Mouse (Mus musculus) stomach, embryonic 14.5 days (tissue): Measurements from ENCODE around the gene Grin2c. TPM values are rescaled to one million over a fixed set of nuclear protein-coding genes. Genes with fewer than 3 reads are reported as not detected.

Source experiments
- ATAC-seq: fragments of 200-750 bp; cut with Nextera tagmentation; 2 replicates; pipeline ENCODE4 v1.8.0; 2017; ENCODE audit warnings: low read depth, moderate TSS enrichment; ENCODE audit not compliant: insufficient number of reproducible peaks, insufficient read depth, low FRiP score
- H3K27ac ChIP-seq: fragments of 300-500 bp; sonication (generic); 2 replicates; pipeline ENCODE4 v1.5.1; 2014; ENCODE audit warnings: mild to moderate bottlenecking, low read length, moderate library complexity, mixed read lengths
- H3K27me3 ChIP-seq: fragments of 300-500 bp; sonication (generic); 2 replicates; pipeline ENCODE4 v1.6.1; 2014; ENCODE audit warnings: low read length, control low read depth, mixed read lengths; ENCODE audit not compliant: control insufficient read depth, insufficient read depth
- H3K36me3 ChIP-seq: fragments of 300-500 bp; sonication (generic); 2 replicates; pipeline ENCODE4 v1.6.1; 2014; ENCODE audit warnings: mild to moderate bottlenecking, control low read depth, low read length, moderate library complexity, mixed read lengths; ENCODE audit not compliant: control insufficient read depth, insufficient read depth
- H3K4me1 ChIP-seq: fragments of 300-500 bp; sonication (generic); 2 replicates; pipeline ENCODE4 v1.6.1; 2014; ENCODE audit warnings: low read length, control low read depth, mixed read lengths; ENCODE audit not compliant: control insufficient read depth, insufficient read depth
- H3K4me2 ChIP-seq: fragments of 300-500 bp; sonication (generic); replicated peaks from 2 replicates; pipeline ENCODE4 v1.6.1; 2014; ENCODE audit warnings: low read depth, low read length, control low read depth
- H3K4me3 ChIP-seq: fragments of 300-500 bp; sonication (generic); 2 replicates; pipeline ENCODE4 v1.5.1; 2014; ENCODE audit warnings: low read depth, low read length, control low read depth
- H3K9ac ChIP-seq: fragments of 300-500 bp; sonication (generic); replicated peaks from 2 replicates; pipeline ENCODE4 v1.6.1; 2014; ENCODE audit warnings: low read depth, mild to moderate bottlenecking, control low read depth, low read length, moderate library complexity, mixed read lengths
- H3K9me3 ChIP-seq: fragments of 300-500 bp; sonication (generic); 2 replicates; pipeline ENCODE4 v1.6.1; 2016; ENCODE audit warnings: low read depth, low read length, control low read depth; ENCODE audit not compliant: control insufficient read depth
- WGBS: fragments of 180-500 bp; shearing (Covaris S2); extraction: QIAGEN DNeasy Blood & Tissue Kit; methylation state at CpG from one replicate; pipeline ENCODE4 v1.1.7; 2014; 5-methylcytosine and 5-hydroxymethylcytosine counted together
- polyA plus RNA-seq: library from polyadenylated mRNA; unstranded; fragments of >200 nt; fragmentation: Nextera tagmentation; extraction: Ambion mirVana; gene quantifications from 2 replicates; pipeline ENCODE4 v1.2.1, GENCODE M21; 2014

The Grin2c gene
- polyA plus RNA-seq, 1 experiment from 2014 or later: not detected

DNA sequence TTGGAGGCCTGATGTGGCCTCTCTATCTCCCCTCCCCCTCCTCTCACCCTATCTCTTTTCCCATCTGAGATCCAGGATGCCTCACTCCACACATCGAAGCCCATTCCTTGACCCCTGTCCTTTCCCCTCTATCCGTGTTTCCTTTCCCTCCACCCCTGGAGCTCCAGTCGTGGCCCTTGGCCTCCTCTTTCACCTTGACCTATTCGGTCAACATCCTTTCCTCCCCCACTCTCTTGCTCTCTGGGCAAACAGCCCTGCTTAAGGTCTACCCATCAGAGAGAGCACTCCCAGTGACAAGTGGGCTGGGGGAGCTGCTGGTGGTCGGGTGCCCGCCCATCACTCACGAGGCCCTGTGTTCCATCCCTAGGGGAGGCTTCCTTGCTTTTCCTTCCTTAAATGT lies 6.7 kb upstream of the Grin2c start:
- ATAC-seq: no peak
- Histone ChIP-seq H3K4me2 (no peak overlapping the region), H3K27ac (no peak overlapping the region), H3K9me3 (no peaks in the 10 kb centered on the region), H3K36me3 (no peaks in the 10 kb centered on the region), H3K9ac (no peak overlapping the region), H3K27me3 (no peaks in the 10 kb centered on the region), H3K4me1 (peaks cover 10% of the 10 kb centered on the region; the same call in 1 of the 2 replicates), H3K4me3 (no peak overlapping the region)
- 48% methylated on average over 7 of the region's 7 CpGs for WGBS

DNA sequence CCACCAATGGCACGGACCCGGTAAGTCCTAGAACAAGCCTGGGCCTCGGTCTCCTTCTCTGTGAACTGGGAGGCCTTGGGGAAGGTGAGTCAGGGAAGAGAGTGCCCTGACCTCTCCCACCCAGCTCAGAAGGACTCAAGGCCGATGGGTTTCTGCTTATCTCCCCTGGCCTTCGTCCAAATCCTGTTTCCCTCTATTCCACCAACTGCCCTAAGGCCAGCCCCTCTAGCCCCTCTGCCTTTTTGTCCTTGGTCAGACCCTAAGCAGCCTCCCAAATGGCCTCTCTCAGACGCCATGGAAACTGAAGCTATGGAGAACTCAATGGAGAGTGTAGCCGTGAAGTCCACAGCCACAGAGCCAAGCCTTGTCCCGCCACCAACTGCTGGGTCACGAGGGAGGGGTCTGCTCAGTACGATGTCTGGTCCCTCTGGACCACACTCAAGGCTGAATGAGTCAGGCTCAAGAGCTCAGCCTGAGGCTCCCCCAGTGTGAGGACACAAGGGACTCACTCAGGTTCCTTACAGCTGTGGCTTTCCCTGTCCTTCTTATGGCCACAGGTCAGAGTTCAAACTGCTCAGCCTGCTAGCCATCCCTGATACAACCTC lies 6.0 kb upstream of the Grin2c start:
- Histone ChIP-seq H3K36me3 (no peaks in the 10 kb centered on the region; the same call in 1 of the 2 replicates), H3K27me3 (peaks cover 7% of the 10 kb centered on the region)
- no peak for ATAC-seq

DNA sequence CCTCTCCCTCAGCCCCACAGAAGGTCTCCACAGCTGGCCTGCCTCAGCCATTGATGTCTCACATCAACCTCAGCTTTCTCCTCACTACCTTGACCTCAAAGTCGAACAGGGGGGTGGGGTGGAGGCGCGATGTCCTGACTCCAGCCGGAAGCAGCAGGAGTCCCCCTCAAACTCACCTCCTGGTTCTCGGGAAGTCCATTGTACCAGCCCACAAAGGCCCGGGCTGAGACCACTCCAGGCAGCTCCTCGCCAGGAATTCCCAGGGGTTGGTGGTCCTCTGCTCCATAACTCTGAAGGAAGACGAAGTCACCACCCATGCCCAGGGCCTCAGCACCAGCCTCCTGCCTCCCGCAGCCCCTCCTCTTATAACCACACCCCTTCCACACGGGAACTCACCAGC lies 4.4 kb upstream of the Grin2c start:
- Histone ChIP-seq H3K4me1 (peaks cover 11% of the 10 kb centered on the region; the same call in 1 of the 2 replicates), H3K4me2 (no peak overlapping the region), H3K9me3 (no peaks in the 10 kb centered on the region), H3K27me3 (peaks cover 20% of the 10 kb centered on the region), H3K4me3 (no peak overlapping the region), H3K9ac (no peak overlapping the region), H3K36me3 (no peaks in the 10 kb centered on the region; the same call in 1 of the 2 replicates), H3K27ac (no peak overlapping the region)
- ATAC-seq: no peak
- WGBS: 60% methylated on average over 10 of the region's 10 CpGs

More for the DNA sequence above, 6.0 kb upstream of the Grin2c start:
- Histone ChIP-seq H3K27ac (no peak overlapping the region), H3K4me2 (no peak overlapping the region), H3K9ac (no peak overlapping the region), H3K4me3 (no peak overlapping the region), H3K9me3 (no peaks in the 10 kb centered on the region), H3K4me1 (peaks cover 10% of the 10 kb centered on the region; the same call in 1 of the 2 replicates)
- WGBS: 75% methylated on average over 10 of the region's 10 CpGs

DNA sequence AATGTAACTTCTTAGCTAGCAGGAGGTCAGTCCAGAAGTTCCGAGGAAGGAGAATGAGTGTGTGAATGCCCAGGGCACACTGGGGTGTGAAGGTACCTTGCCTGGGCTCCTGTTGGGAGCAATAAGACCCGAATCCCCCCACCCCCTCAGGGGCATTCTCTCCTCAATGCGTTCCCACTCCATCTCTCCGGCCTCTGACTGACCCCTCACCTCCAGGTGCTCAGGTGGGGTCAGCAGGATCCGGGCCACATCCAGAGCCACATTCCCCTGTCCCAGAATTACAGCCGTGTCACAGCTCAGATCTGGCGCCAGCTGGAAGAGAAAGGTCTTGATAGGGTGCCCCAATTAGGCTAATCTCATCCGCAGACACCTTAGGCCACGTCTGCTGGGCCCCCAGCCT lies 4.0 kb upstream of the Grin2c start:
- 74% methylated on average over 9 of the region's 9 CpGs for WGBS
- Histone ChIP-seq H3K36me3 (no peaks in the 10 kb centered on the region; the same call in 1 of the 2 replicates), H3K4me2 (no peak overlapping the region), H3K9me3 (no peaks in the 10 kb centered on the region), H3K27me3 (peaks cover 24% of the 10 kb centered on the region), H3K9ac (no peak overlapping the region), H3K4me1 (peaks cover 9% of the 10 kb centered on the region; the same call in 1 of the 2 replicates), H3K27ac (no peak overlapping the region), H3K4me3 (no peak overlapping the region)
- no peak for ATAC-seq

DNA sequence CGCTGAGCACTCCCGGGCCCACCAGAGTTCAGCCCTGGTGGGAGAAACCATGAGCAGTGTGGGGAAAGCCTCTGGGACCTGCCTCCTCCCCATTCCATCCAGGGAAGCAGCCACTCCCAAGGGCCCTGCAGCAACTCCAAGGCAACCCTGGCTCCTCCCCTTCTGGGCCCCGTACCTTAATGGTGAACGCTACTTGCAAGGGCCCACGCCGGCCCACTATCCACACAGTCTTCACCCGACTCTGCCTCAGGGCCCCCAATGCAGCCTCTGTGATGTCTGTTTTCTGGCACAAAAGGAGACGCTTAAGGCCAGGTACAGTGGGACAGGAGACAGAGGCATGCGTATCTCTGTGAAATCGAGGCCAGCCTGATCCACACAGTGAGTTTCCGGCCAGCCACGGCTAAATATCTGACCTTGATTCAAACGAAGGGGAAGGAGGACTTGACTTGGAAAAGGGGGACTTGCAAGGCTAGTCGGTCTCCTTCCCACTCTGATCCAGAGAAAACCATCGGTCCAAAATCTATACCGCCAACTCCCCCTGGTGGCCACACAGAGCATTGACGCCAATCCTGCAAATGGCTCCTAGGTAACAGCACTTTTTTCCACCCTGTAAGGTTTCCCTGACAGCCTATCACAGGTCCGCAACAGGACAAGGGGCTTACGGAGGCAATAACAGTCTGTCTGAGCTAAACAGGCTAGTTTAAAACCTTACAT lies 3.3 kb upstream of the Grin2c start:
- 25% methylated on average over 19 of the region's 19 CpGs for WGBS
- no peak overlapping the region for H3K9ac ChIP-seq
- H3K27me3 ChIP-seq: peaks cover 31% of the 10 kb centered on the region
- H3K9me3 ChIP-seq: no peaks in the 10 kb centered on the region
- peaks cover 7% of the 10 kb centered on the region; the same call in 1 of the 2 replicates for H3K4me1 ChIP-seq
- H3K36me3 ChIP-seq: no peaks in the 10 kb centered on the region; the same call in 1 of the 2 replicates
- H3K4me2 ChIP-seq: no peak overlapping the region
- no peak overlapping the region for H3K4me3 ChIP-seq
- no peak overlapping the region for H3K27ac ChIP-seq
- 0 out of 2 replicates have a peak, but pooled peaks have one; percentile 5 for ATAC-seq

DNA sequence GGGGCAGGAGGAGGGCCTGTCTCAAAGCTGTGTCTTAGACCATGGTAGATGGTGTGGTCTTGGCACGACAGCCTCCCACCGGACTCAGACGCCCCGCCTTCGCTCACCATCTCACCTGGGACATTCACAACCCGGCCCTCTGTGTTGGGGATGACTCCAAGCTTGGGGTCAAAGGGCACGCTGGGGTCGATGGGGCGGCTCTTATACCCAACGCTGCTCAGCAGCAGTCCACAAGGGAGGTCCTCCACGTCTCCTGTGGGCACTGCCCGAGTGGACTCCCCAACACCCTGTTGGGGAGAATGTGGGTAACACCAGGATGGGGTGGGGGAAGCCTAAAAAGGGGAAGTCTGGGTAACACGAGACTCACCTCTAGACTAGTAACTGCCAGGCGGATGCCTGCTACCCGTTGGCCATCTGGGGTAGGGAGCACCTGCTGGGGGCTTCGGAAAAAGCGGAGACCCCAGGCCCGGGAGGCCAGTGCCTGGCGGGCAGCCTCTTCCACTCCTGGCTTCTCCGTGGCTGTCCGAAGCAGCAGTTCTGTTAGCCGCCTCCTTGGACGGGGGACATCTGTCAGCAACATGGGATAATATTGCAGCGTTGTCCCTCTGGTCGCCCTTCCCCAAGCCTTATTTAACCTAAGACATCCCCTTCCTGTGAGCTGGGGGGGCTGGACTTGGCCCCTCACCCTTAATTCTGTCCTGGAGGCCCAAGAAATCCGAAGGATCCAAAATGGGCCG lies 2.5 kb upstream of the Grin2c start:
- H3K27ac ChIP-seq: no peak overlapping the region
- no peaks in the 10 kb centered on the region for H3K9me3 ChIP-seq
- WGBS: 91% methylated on average over 27 of the region's 27 CpGs
- no peak overlapping the region for H3K9ac ChIP-seq
- peaks cover 39% of the 10 kb centered on the region for H3K27me3 ChIP-seq
- H3K36me3 ChIP-seq: no peaks in the 10 kb centered on the region; the same call in 1 of the 2 replicates
- H3K4me2 ChIP-seq: no peak overlapping the region
- no peak overlapping the region for H3K4me3 ChIP-seq
- H3K4me1 ChIP-seq: peaks cover 7% of the 10 kb centered on the region; the same call in 1 of the 2 replicates
- ATAC-seq: no peak

DNA sequence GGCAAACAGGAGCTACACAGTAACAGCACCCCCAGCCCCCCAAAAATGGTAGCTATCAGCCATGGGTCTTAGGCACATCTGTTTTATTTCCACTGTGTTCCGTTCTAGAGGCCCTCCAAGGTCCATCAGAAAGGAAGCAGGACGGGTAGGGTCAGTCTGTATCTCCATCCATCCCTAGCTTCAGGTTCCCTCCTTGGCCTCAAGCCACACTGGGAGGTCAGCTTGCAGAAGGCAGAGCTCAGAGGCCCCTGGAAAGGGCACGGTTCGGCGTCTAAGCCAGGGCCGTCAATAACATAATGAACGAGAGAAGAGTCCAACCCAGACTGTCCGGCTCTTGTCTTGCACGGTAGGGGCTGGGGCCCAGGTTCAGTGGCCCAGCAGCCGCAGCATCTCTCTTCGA lies 915 bp upstream of the Grin2c start:
- WGBS: 64% methylated on average over 11 of the region's 11 CpGs
- Histone ChIP-seq H3K27me3 (peaks cover 45% of the 10 kb centered on the region), H3K4me3 (no peak overlapping the region), H3K4me1 (peaks cover 7% of the 10 kb centered on the region; the same call in 1 of the 2 replicates), H3K27ac (no peak overlapping the region), H3K9ac (no peak overlapping the region), H3K4me2 (no peak overlapping the region), H3K9me3 (no peaks in the 10 kb centered on the region), H3K36me3 (no peaks in the 10 kb centered on the region; the same call in 1 of the 2 replicates)
- ATAC-seq: no peak

DNA sequence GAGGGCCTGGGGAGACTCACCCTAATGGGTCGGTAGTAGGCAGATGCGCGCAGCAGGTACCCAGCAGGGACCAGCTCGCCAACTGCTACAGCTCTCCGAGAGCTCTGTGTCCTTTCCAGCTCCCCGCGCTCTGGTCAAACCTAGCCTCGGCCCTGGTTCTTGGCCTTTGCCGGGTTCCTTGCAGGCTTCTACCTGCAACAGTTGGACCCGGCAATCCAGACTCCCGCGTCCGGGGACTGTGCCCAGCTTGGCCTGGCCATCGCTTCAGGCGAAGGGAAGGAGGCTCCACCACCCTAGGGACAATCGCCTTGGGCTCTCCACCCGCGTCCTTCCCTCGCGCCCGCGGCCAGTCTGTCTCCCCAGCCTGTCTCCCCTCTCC lies 654 bp downstream of the Grin2c start:
- H3K4me3 ChIP-seq: peak overlapping the region; percentile 32
- peaks cover 7% of the 10 kb centered on the region; the same call in 1 of the 2 replicates for H3K4me1 ChIP-seq
- no peaks in the 10 kb centered on the region; the same call in 1 of the 2 replicates for H3K36me3 ChIP-seq
- H3K27ac ChIP-seq: no peak overlapping the region
- H3K9ac ChIP-seq: no peak overlapping the region
- no peaks in the 10 kb centered on the region for H3K9me3 ChIP-seq
- peak overlapping the region; percentile 59 for H3K4me2 ChIP-seq
- 4% methylated on average over 22 of the region's 22 CpGs for WGBS
- peaks cover 58% of the 10 kb centered on the region for H3K27me3 ChIP-seq
- ATAC-seq: no peak
